Mouse (Mus musculus) bone marrow, adult 2 months (tissue): ENCODE measurements around the gene Btla.

Source experiments
- CTCF ChIP-seq: fragments of 200-500 bp; IDR thresholded peaks from 2 replicates; pipeline ENCODE4 v1.5.1; 2011; ENCODE audit warnings: low read length, control low read depth; ENCODE audit not compliant: control insufficient read depth, insufficient read depth
- POLR2A ChIP-seq: fragments of 200-500 bp; IDR thresholded peaks from 2 replicates; pipeline ENCODE4 v1.6.1; 2011; ENCODE audit warnings: low read depth, mild to moderate bottlenecking, control low read depth, low read length, borderline replicate concordance; ENCODE audit not compliant: control insufficient read depth

- no peak for TF ChIP-seq CTCF
- no peak for TF ChIP-seq POLR2A
These were observed 1.3 kb upstream of the Btla start for GRCm38 (mm10) chr16:45222771-45223170.
